Mouse (Mus musculus) spleen, postnatal 10 days (tissue): ENCODE results near the gene Cldn19.
"Not testable (repeated sequence)": the region's sequence is repeated elsewhere in the genome, so short reads cannot be mapped to it uniquely, and the experiment has no call there.

ENCODE experiments used
- DNase-seq, 2 experiments: peaks; one replicate each; pipeline ENCODE4 v3.0.0; 2021 to 2022; ENCODE audit warnings: low spot score in 2 of 2

The Cldn19 gene

GRCm38 (mm10) chr4:119252025-119252808, 3.0 kb upstream of the Cldn19 start:
- DNase-seq: no peak

- DNase-seq: no peak
These were observed 1.1 kb upstream of the Cldn19 start for GRCm38 (mm10) chr4:119254012-119254618.

GRCm38 (mm10) chr4:119257083-119257482, 1.9 kb downstream of the Cldn19 start:
- no peak for DNase-seq

- DNase-seq: no peak
These were observed 4.4 kb downstream of the Cldn19 start for GRCm38 (mm10) chr4:119259344-119260254.

- no peak for DNase-seq
These were observed 6.0 kb downstream of the Cldn19 start for GRCm38 (mm10) chr4:119261087-119261713.

- no peak for DNase-seq
These were observed 7.3 kb downstream of the Cldn19 start for GRCm38 (mm10) chr4:119262483-119262882.

- no peak for DNase-seq
These were observed 8.2 kb downstream of the Cldn19 start for GRCm38 (mm10) chr4:119263459-119263858.

- DNase-seq: no peak
These were observed 11.4 kb downstream of the Cldn19 start for GRCm38 (mm10) chr4:119266606-119267005.

GRCm38 (mm10) chr4:119274627-119275026, 19.4 kb downstream of the Cldn19 start:
- DNase-seq: no peak

GRCm38 (mm10) chr4:119275226-119275625, 20.0 kb downstream of the Cldn19 start:
- no peak for DNase-seq

GRCm38 (mm10) chr4:119275726-119276125, 20.5 kb downstream of the Cldn19 start:
- DNase-seq: no peak

GRCm38 (mm10) chr4:119278784-119279183, 23.6 kb downstream of the Cldn19 start:
- not testable (repeated sequence) for DNase-seq

GRCm38 (mm10) chr4:119284861-119285260, 29.6 kb downstream of the Cldn19 start:
- DNase-seq: no peak

GRCm38 (mm10) chr4:119285336-119285735, 30.1 kb downstream of the Cldn19 start:
- DNase-seq: no peak

GRCm38 (mm10) chr4:119291921-119292320, 36.7 kb downstream of the Cldn19 start:
- no peak for DNase-seq

GRCm38 (mm10) chr4:119292771-119293573, 37.8 kb downstream of the Cldn19 start:
- peak; percentile 47 to 72 for DNase-seq

- peak; percentile 55 to 57 for DNase-seq
These were observed 38.5 kb downstream of the Cldn19 start for GRCm38 (mm10) chr4:119293574-119294258.

- peak; percentile 100 for DNase-seq
These were observed 39.4 kb downstream of the Cldn19 start, which contains the start of gene Ybx1 for GRCm38 (mm10) chr4:119294415-119295133. Gene Ybx1, minus strand, starts transcription at chr4:119294604.

- no peak for DNase-seq
These were observed 39.9 kb downstream of the Cldn19 start for GRCm38 (mm10) chr4:119295134-119295453.

GRCm38 (mm10) chr4:119297361-119297760, 42.1 kb downstream of the Cldn19 start:
- no peak for DNase-seq
